Mouse (Mus musculus): ENCODE results near the gene March9. TPM values are rescaled to one million over a fixed set of nuclear protein-coding genes. Genes with fewer than 3 reads are reported as not detected.

March9 gene
- total and polyA plus RNA-seq, 2 experiments from 2014 or later, result 0.14 to 0.65 TPM

GRCm38 (mm10) chr10:127100414-127100813 lies 40.4 kb upstream of the March9 start:
- Histone ChIP-seq H3K4me2 (ENCODE audit: low read depth, low read length) (no peak overlapping the region), H3K36me3 (replicated peaks; ENCODE audit: control insufficient read depth, insufficient read depth, low read length) (peaks cover 38% of the 10 kb centered on the region), H3K4me3 (ENCODE audit: low read depth, low read length) (no peak overlapping the region), H3K27me3 (ENCODE audit: control insufficient read depth, insufficient read depth, low read length) (no peaks in the 10 kb centered on the region), H3K9me3 (replicated peaks; ENCODE audit: control insufficient read depth, low read length) (no peaks in the 10 kb centered on the region), H3K4me1 (ENCODE audit: control insufficient read depth, insufficient read depth) (no peaks in the 10 kb centered on the region), H3K27ac (ENCODE audit: low read depth) (no peak overlapping the region), H3K9ac (replicated peaks; ENCODE audit: low read depth, low read length) (no peak overlapping the region)
- TF ChIP-seq EP300 (IDR thresholded peaks at IDR 0.05; ENCODE audit: low read depth), result no peak
- TF ChIP-seq CTCF (IDR thresholded peaks at IDR 0.05; ENCODE audit: low read depth), result no peak
- DNase-seq (ENCODE audit: low spot score) (no peak), ATAC-seq (ENCODE audit: insufficient read depth, low read depth) (no peak)
- 72% methylated on average over 8 of the region's 8 CpGs for WGBS

GRCm38 (mm10) chr10:127099868-127100267 lies 39.9 kb upstream of the March9 start:
- no peak for DNase-seq (ENCODE audit: low spot score)
- Histone ChIP-seq H3K9me3 (replicated peaks; ENCODE audit: control insufficient read depth, low read length) (no peaks in the 10 kb centered on the region), H3K4me2 (ENCODE audit: low read depth, low read length) (no peak overlapping the region), H3K4me3 (ENCODE audit: low read depth, low read length) (no peak overlapping the region), H3K9ac (replicated peaks; ENCODE audit: low read depth, low read length) (no peak overlapping the region), H3K4me1 (ENCODE audit: control insufficient read depth, insufficient read depth) (no peaks in the 10 kb centered on the region), H3K27me3 (ENCODE audit: control insufficient read depth, insufficient read depth, low read length) (no peaks in the 10 kb centered on the region), H3K36me3 (replicated peaks; ENCODE audit: control insufficient read depth, insufficient read depth, low read length) (peaks cover 38% of the 10 kb centered on the region), H3K27ac (ENCODE audit: low read depth) (no peak overlapping the region)
- no peak for TF ChIP-seq EP300 (IDR thresholded peaks at IDR 0.05; ENCODE audit: low read depth)
- TF ChIP-seq CTCF (IDR thresholded peaks at IDR 0.05; ENCODE audit: low read depth), result no peak
- ATAC-seq (ENCODE audit: insufficient read depth, low read depth), result no peak; the same call in 1 of the 2 replicates
- WGBS, result 89% methylated on average over 14 of the region's 15 CpGs

- Histone ChIP-seq H3K27ac (ENCODE audit: low read depth) (no peak overlapping the region), H3K27me3 (ENCODE audit: control insufficient read depth, insufficient read depth, low read length) (no peaks in the 10 kb centered on the region), H3K36me3 (replicated peaks; ENCODE audit: control insufficient read depth, insufficient read depth, low read length) (peaks cover 38% of the 10 kb centered on the region), H3K4me3 (ENCODE audit: low read depth, low read length) (no peak overlapping the region), H3K4me1 (ENCODE audit: control insufficient read depth, insufficient read depth) (no peaks in the 10 kb centered on the region), H3K4me2 (ENCODE audit: low read depth, low read length) (no peak overlapping the region), H3K9ac (replicated peaks; ENCODE audit: low read depth, low read length) (no peak overlapping the region), H3K9me3 (replicated peaks; ENCODE audit: control insufficient read depth, low read length) (no peaks in the 10 kb centered on the region)
- WGBS, result 83% methylated on average over 10 of the region's 10 CpGs
- no peak for DNase-seq (ENCODE audit: low spot score)
- TF ChIP-seq CTCF (IDR thresholded peaks at IDR 0.05; ENCODE audit: low read depth) (no peak), EP300 (IDR thresholded peaks at IDR 0.05; ENCODE audit: low read depth) (no peak)
- ATAC-seq (ENCODE audit: insufficient read depth, low read depth), result no peak
These were observed 39.2 kb upstream of the March9 start for GRCm38 (mm10) chr10:127099191-127099590.

- Histone ChIP-seq H3K36me3 (replicated peaks; ENCODE audit: control insufficient read depth, insufficient read depth, low read length) (peaks cover 38% of the 10 kb centered on the region), H3K4me3 (ENCODE audit: low read depth, low read length) (no peak overlapping the region), H3K27ac (ENCODE audit: low read depth) (no peak overlapping the region), H3K4me1 (ENCODE audit: control insufficient read depth, insufficient read depth) (no peaks in the 10 kb centered on the region), H3K9me3 (replicated peaks; ENCODE audit: control insufficient read depth, low read length) (no peaks in the 10 kb centered on the region), H3K27me3 (ENCODE audit: control insufficient read depth, insufficient read depth, low read length) (no peaks in the 10 kb centered on the region), H3K4me2 (ENCODE audit: low read depth, low read length) (no peak overlapping the region), H3K9ac (replicated peaks; ENCODE audit: low read depth, low read length) (no peak overlapping the region)
- 82% methylated on average over 20 of the region's 20 CpGs for WGBS
- TF ChIP-seq CTCF (IDR thresholded peaks at IDR 0.05; ENCODE audit: low read depth) (no peak), EP300 (IDR thresholded peaks at IDR 0.05; ENCODE audit: low read depth) (no peak)
- DNase-seq (ENCODE audit: low spot score), result no peak
- no peak for ATAC-seq (ENCODE audit: insufficient read depth, low read depth)
These were observed 38.5 kb upstream of the March9 start for GRCm38 (mm10) chr10:127098514-127098913.

GRCm38 (mm10) chr10:127094382-127094802 lies 34.4 kb upstream of the March9 start:
- ATAC-seq (ENCODE audit: insufficient read depth, low read depth), result no peak
- no peak overlapping the region for H3K27ac ChIP-seq (ENCODE audit: low read depth)

GRCm38 (mm10) chr10:127092742-127093141 lies 32.8 kb upstream of the March9 start:
- no peak overlapping the region for H3K27ac ChIP-seq (ENCODE audit: low read depth)
- no peak for TF ChIP-seq CTCF (IDR thresholded peaks at IDR 0.05; ENCODE audit: low read depth)
- TF ChIP-seq EP300 (IDR thresholded peaks at IDR 0.05; ENCODE audit: low read depth), result no peak
- peaks cover 8% of the 10 kb centered on the region for H3K4me1 ChIP-seq (ENCODE audit: control insufficient read depth, insufficient read depth)
- H3K9me3 ChIP-seq (replicated peaks; ENCODE audit: control insufficient read depth, low read length), result no peaks in the 10 kb centered on the region
- peaks cover 19% of the 10 kb centered on the region for H3K36me3 ChIP-seq (replicated peaks; ENCODE audit: control insufficient read depth, insufficient read depth, low read length)
- ATAC-seq (ENCODE audit: insufficient read depth, low read depth), result no peak
- no peak overlapping the region for H3K4me2 ChIP-seq (ENCODE audit: low read depth, low read length)
- peaks cover 48% of the 10 kb centered on the region for H3K27me3 ChIP-seq (ENCODE audit: control insufficient read depth, insufficient read depth, low read length)
- H3K4me3 ChIP-seq (ENCODE audit: low read depth, low read length), result no peak overlapping the region
- 51% methylated on average over 3 of the region's 4 CpGs for WGBS
- DNase-seq (ENCODE audit: low spot score), result no peak
- H3K9ac ChIP-seq (replicated peaks; ENCODE audit: low read depth, low read length), result no peak overlapping the region

More at GRCm38 (mm10) chr10:127094382-127094802, 34.4 kb upstream of the March9 start:
- Histone ChIP-seq H3K4me3 (ENCODE audit: low read depth, low read length) (no peak overlapping the region), H3K27me3 (ENCODE audit: control insufficient read depth, insufficient read depth, low read length) (peaks cover 39% of the 10 kb centered on the region), H3K9ac (replicated peaks; ENCODE audit: low read depth, low read length) (no peak overlapping the region), H3K9me3 (replicated peaks; ENCODE audit: control insufficient read depth, low read length) (no peaks in the 10 kb centered on the region), H3K4me2 (ENCODE audit: low read depth, low read length) (no peak overlapping the region), H3K4me1 (ENCODE audit: control insufficient read depth, insufficient read depth) (peaks cover 8% of the 10 kb centered on the region), H3K36me3 (replicated peaks; ENCODE audit: control insufficient read depth, insufficient read depth, low read length) (peaks cover 31% of the 10 kb centered on the region)
- WGBS, result 13% methylated on average over 7 of the region's 7 CpGs
- TF ChIP-seq CTCF (IDR thresholded peaks at IDR 0.05; ENCODE audit: low read depth), result no peak
- no peak for TF ChIP-seq EP300 (IDR thresholded peaks at IDR 0.05; ENCODE audit: low read depth)
- DNase-seq (ENCODE audit: low spot score), result no peak

Measured in heart, postnatal 0 days (tissue).